Mouse (Mus musculus) MEL (cell line): ENCODE results near the gene Thbs4. TPM values are rescaled to one million over a fixed set of nuclear protein-coding genes. Genes with fewer than 3 reads are reported as not detected.
A peak's percentile ranks its signal among the peaks of the same experiment; 100 is the strongest.

Source experiments
- DNase-seq: peaks from one replicate; pipeline ENCODE4 v3.0.0; 2011; ENCODE audit warnings: low read depth, low spot score
- H3K27ac ChIP-seq: 2 replicates; pipeline ENCODE4 v1.5.1; 2012; ENCODE audit warnings: low read depth, mild to moderate bottlenecking, control low read depth, low read length, moderate library complexity; ENCODE audit not compliant: control insufficient read depth
- H3K27me3 ChIP-seq, 2 experiments: fragments of 150-350 bp in 1 of 2; sonication (generic) in 1 of 2; 2 replicates each; pipeline ENCODE4 v1.6.1; 2012; ENCODE audit warnings: low read length in 2 of 2, mild to moderate bottlenecking in 2 of 2, improper control_type of control experiment in 1 of 2, moderate library complexity in 1 of 2; ENCODE audit not compliant: insufficient read depth in 2 of 2, control insufficient read depth in 1 of 2
- H3K36me3 ChIP-seq, 2 experiments: 2 replicates each; pipeline ENCODE4 v1.6.1; 2012 to 2014; ENCODE audit warnings: low read length in 2 of 2, improper control_type of control experiment in 1 of 2, inconsistent platforms in 1 of 2, mild to moderate bottlenecking in 1 of 2; ENCODE audit not compliant: insufficient read depth in 2 of 2, control insufficient read depth in 1 of 2
- H3K4me1 ChIP-seq, 2 experiments: fragments of 150-350 bp in 1 of 2; sonication (generic) in 1 of 2; 2 replicates each; pipeline ENCODE4 v1.6.1; 2012; ENCODE audit warnings: low read length in 2 of 2, improper control_type of control experiment in 1 of 2, mild to moderate bottlenecking in 1 of 2; ENCODE audit not compliant: insufficient read depth in 2 of 2, control insufficient read depth in 1 of 2
- H3K4me3 ChIP-seq, 2 experiments: fragments of 150-350 bp in 1 of 2; sonication (generic) in 1 of 2; 2 replicates each; pipeline ENCODE4 v1.5.1; 2012; ENCODE audit warnings: low read depth in 2 of 2, low read length in 2 of 2, mild to moderate bottlenecking in 2 of 2, moderate library complexity in 2 of 2, control low read depth in 1 of 2, improper control_type of control experiment in 1 of 2; ENCODE audit not compliant: control insufficient read depth in 1 of 2, insufficient read depth in 1 of 2
- H3K79me2 ChIP-seq: 2 replicates; pipeline ENCODE4 v1.6.1; 2012; ENCODE audit warnings: mild to moderate bottlenecking, low read length, moderate library complexity; ENCODE audit not compliant: control insufficient read depth, poor library complexity, insufficient read depth
- H3K9ac ChIP-seq: 2 replicates; pipeline ENCODE4 v1.6.1; 2012; ENCODE audit warnings: low read depth, mild to moderate bottlenecking, control low read depth, low read length, moderate library complexity; ENCODE audit not compliant: control insufficient read depth, poor library complexity, severe bottlenecking
- H3K9me3 ChIP-seq: fragments of 150-350 bp; sonication (generic); replicated peaks from 2 replicates; pipeline ENCODE4 v1.6.1; 2012; ENCODE audit warnings: mild to moderate bottlenecking, low read length, improper control_type of control experiment, moderate library complexity; ENCODE audit not compliant: insufficient read depth
- CHD1 ChIP-seq: IDR thresholded peaks from 2 replicates; pipeline ENCODE4 v1.6.1; 2012; ENCODE audit warnings: low read depth, mild to moderate bottlenecking, inconsistent platforms, low read length, improper control_type of control experiment
- CHD2 ChIP-seq: IDR thresholded peaks from 2 replicates; pipeline ENCODE4 v1.6.1; 2011; ENCODE audit warnings: low read length, improper control_type of control experiment
- CTCF ChIP-seq, 3 experiments: IDR thresholded peaks in 2 of 3; conservative IDR thresholded peaks in 1 of 3; 2 replicates each; pipeline ENCODE4 v1.5.1; 2011 to 2012; ENCODE audit warnings: low read length in 3 of 3, low read depth in 2 of 3, mild to moderate bottlenecking in 2 of 3, improper control_type of control experiment in 1 of 3, inconsistent platforms in 1 of 3, mixed read lengths in 1 of 3, moderate library complexity in 1 of 3; ENCODE audit not compliant: control insufficient read depth in 1 of 3, insufficient read depth in 1 of 3, poor library complexity in 1 of 3, severe bottlenecking in 1 of 3
- E2F4 ChIP-seq: IDR thresholded peaks from 2 replicates; pipeline ENCODE4 v1.6.1; 2011; ENCODE audit warnings: low read depth, low read length, improper control_type of control experiment, borderline replicate concordance
- ELF1 ChIP-seq: IDR thresholded peaks from 2 replicates; pipeline ENCODE4 v1.6.1; 2014; ENCODE audit warnings: low read depth, mild to moderate bottlenecking, inconsistent platforms, low read length, improper control_type of control experiment, moderate library complexity
- EP300 ChIP-seq, 2 experiments: IDR thresholded peaks; 2 replicates each; pipeline ENCODE4 v1.6.1; 2011; ENCODE audit warnings: improper control_type of control experiment in 2 of 2, low read length in 2 of 2, low read depth in 1 of 2, mild to moderate bottlenecking in 1 of 2
- GABPA ChIP-seq: IDR thresholded peaks from 2 replicates; pipeline ENCODE4 v1.6.1; 2012; ENCODE audit warnings: low read depth, mild to moderate bottlenecking, inconsistent platforms, low read length, improper control_type of control experiment, moderate library complexity
- GATA1 ChIP-seq: IDR thresholded peaks from 2 replicates; pipeline ENCODE4 v1.6.1; 2011; ENCODE audit warnings: low read depth, low read length, improper control_type of control experiment
- JUND ChIP-seq: IDR thresholded peaks from 2 replicates; pipeline ENCODE4 v1.6.1; 2011; ENCODE audit warnings: low read depth, mild to moderate bottlenecking, improper control_type of control experiment, low read length
- KAT2A ChIP-seq: conservative IDR thresholded peaks from 2 replicates; pipeline ENCODE4 v1.6.1; 2012; ENCODE audit warnings: low read depth, low read length, improper control_type of control experiment, inconsistent platforms
- MAX ChIP-seq: IDR thresholded peaks from 2 replicates; pipeline ENCODE4 v1.6.1; 2011; ENCODE audit warnings: low read length, improper control_type of control experiment
- MAZ ChIP-seq: IDR thresholded peaks from 2 replicates; pipeline ENCODE4 v1.6.1; 2012; ENCODE audit warnings: low read depth, mild to moderate bottlenecking, inconsistent platforms, low read length, improper control_type of control experiment
- MXI1 ChIP-seq: IDR thresholded peaks from 2 replicates; pipeline ENCODE4 v1.6.1; 2011; ENCODE audit warnings: mild to moderate bottlenecking, low read depth, low read length, improper control_type of control experiment
- MYB ChIP-seq: IDR thresholded peaks from 2 replicates; pipeline ENCODE4 v1.6.1; 2011; ENCODE audit warnings: mild to moderate bottlenecking, low read depth, low read length, improper control_type of control experiment
- MYC ChIP-seq: IDR thresholded peaks from 2 replicates; pipeline ENCODE4 v1.6.1; 2011; ENCODE audit warnings: low read depth, mild to moderate bottlenecking, low read length, improper control_type of control experiment, moderate library complexity
- NELFE ChIP-seq: IDR thresholded peaks from 2 replicates; pipeline ENCODE4 v1.6.1; 2011; ENCODE audit warnings: low read depth, low read length, improper control_type of control experiment
- RAD21 ChIP-seq: IDR thresholded peaks from 2 replicates; pipeline ENCODE4 v1.6.1; 2011; ENCODE audit warnings: mild to moderate bottlenecking, low read depth, low read length, improper control_type of control experiment
- SIN3A ChIP-seq: IDR thresholded peaks from 2 replicates; pipeline ENCODE4 v1.6.1; 2012; ENCODE audit warnings: low read length, improper control_type of control experiment, inconsistent platforms
- SMC3 ChIP-seq: IDR thresholded peaks from 2 replicates; pipeline ENCODE4 v1.6.1; 2011; ENCODE audit warnings: low read depth, low read length, improper control_type of control experiment
- TAL1 ChIP-seq: IDR thresholded peaks from 2 replicates; pipeline ENCODE4 v1.6.1; 2012; ENCODE audit warnings: mild to moderate bottlenecking, inconsistent platforms, low read length, moderate library complexity, mixed read lengths
- TBP ChIP-seq: IDR thresholded peaks from 2 replicates; pipeline ENCODE4 v1.8.0; 2011; ENCODE audit warnings: low read depth, low read length, improper control_type of control experiment
- TCF12 ChIP-seq: IDR thresholded peaks from 2 replicates; pipeline ENCODE4 v1.6.1; 2014; ENCODE audit warnings: low read depth, mild to moderate bottlenecking, inconsistent platforms, low read length, improper control_type of control experiment, moderate library complexity
- USF1 ChIP-seq: IDR thresholded peaks from 2 replicates; pipeline ENCODE4 v1.6.1; 2014; ENCODE audit warnings: low read depth, mild to moderate bottlenecking, inconsistent platforms, low read length, improper control_type of control experiment, moderate library complexity
- USF2 ChIP-seq, 2 experiments: IDR thresholded peaks; 2 replicates each; pipeline ENCODE4 v1.6.1; 2011 to 2012; ENCODE audit warnings: improper control_type of control experiment in 2 of 2, low read length in 2 of 2, borderline replicate concordance in 1 of 2, inconsistent platforms in 1 of 2, low read depth in 1 of 2, mild to moderate bottlenecking in 1 of 2; ENCODE audit not compliant: insufficient read depth in 1 of 2
- ZC3H11A ChIP-seq: IDR thresholded peaks from 2 replicates; pipeline ENCODE4 v1.6.1; 2012; ENCODE audit warnings: low read depth, mild to moderate bottlenecking, inconsistent platforms, low read length, improper control_type of control experiment
- ZMIZ1 ChIP-seq: IDR thresholded peaks from 2 replicates; pipeline ENCODE4 v1.6.1; 2012; ENCODE audit warnings: low read depth, mild to moderate bottlenecking, inconsistent platforms, low read length, improper control_type of control experiment, moderate library complexity
- polyA plus RNA-seq, 2 experiments: library from polyadenylated mRNA; stranded (reverse) in 1 of 2; unstranded in 1 of 2; fragments of >175 nt in 1 of 2; fragments of >200 nt in 1 of 2; gene quantifications; 2 replicates each; pipeline versions ENCODE4 v1.2.1 to v1.2.4; 2012; ENCODE audit warnings: low replicate concordance in 2 of 2, low read depth in 1 of 2; ENCODE audit not compliant: insufficient read length in 2 of 2, insufficient read depth in 1 of 2, missing spikeins in 1 of 2
- total RNA-seq: library from RNA; depleted of rRNA; stranded (reverse); fragments of 300-350 nt; gene quantifications from 2 replicates; pipeline ENCODE4 v1.2.3, GENCODE M21; 2012

The Thbs4 gene
- total and polyA plus RNA-seq, 3 experiments = not detected

GRCm38 (mm10) chr13:92751726-92752565 is 42.7 kb downstream of the Thbs4 start (continued):
- TF ChIP-seq USF2 (IDR thresholded peaks at IDR 0.05; ENCODE audit: borderline replicate concordance in 1 of 2, insufficient read depth in 1 of 2, low read depth in 1 of 2, low read length in 2 of 2) = no peak
- no peak for TF ChIP-seq CHD1
- TF ChIP-seq JUND = no peak
- no peak for TF ChIP-seq MAZ
- TF ChIP-seq TBP = no peak
- TF ChIP-seq USF1 = no peak
- no peak for TF ChIP-seq TCF12
- no peak for TF ChIP-seq TAL1
- TF ChIP-seq MXI1 = no peak; the same call in 1 of the 2 replicates
- no peak for TF ChIP-seq CHD2
- TF ChIP-seq MAX = peak; percentile 59
- TF ChIP-seq MYC = peak; percentile 85
- no peak for TF ChIP-seq GABPA
- no peak for TF ChIP-seq EP300 (IDR thresholded peaks at IDR 0.05; ENCODE audit: low read depth in 1 of 2, low read length in 2 of 2)
- no peak for TF ChIP-seq KAT2A
- 0 out of 2 replicates have a peak, but pooled peaks have one; percentile 34 for TF ChIP-seq SIN3A
- TF ChIP-seq SMC3 = peak; percentile 74
- no peak for TF ChIP-seq ELF1
- no peak for TF ChIP-seq ZMIZ1
- TF ChIP-seq E2F4 = no peak
- no peak for TF ChIP-seq GATA1
- TF ChIP-seq, all 39 proteins: peak for 8

- peak overlapping the region; percentile 27 for H3K9ac ChIP-seq
- H3K4me3 ChIP-seq = peak overlapping the region; percentile 43 to 44
- H3K4me1 ChIP-seq = no peaks in the 10 kb centered on the region
- TF ChIP-seq SIN3A (0 out of 2 replicates have a peak, but pooled peaks have one; percentile 22), RAD21 (peak; percentile 87), ZMIZ1 (no peak), MXI1 (0 out of 2 replicates have a peak, but pooled peaks have one; percentile 23), CTCF (IDR thresholded peaks at IDR 0.05 in 2 of 3, conservative IDR thresholded peaks at IDR 0.05 in 1 of 3; ENCODE audit: control insufficient read depth in 1 of 3, insufficient read depth in 1 of 3, low read depth in 2 of 3, low read length in 3 of 3, poor library complexity in 1 of 3, severe bottlenecking in 1 of 3) (peak; percentile 64 to 92 (median 77)), NELFE (no peak), ZC3H11A (peak; percentile 65), SMC3 (peak; percentile 84), MYB (no peak)
- peak; percentile 93 for DNase-seq
- H3K36me3 ChIP-seq = no peaks in the 10 kb centered on the region
- H3K27me3 ChIP-seq = no peaks in the 10 kb centered on the region
- H3K79me2 ChIP-seq = no peaks in the 10 kb centered on the region
- H3K27ac ChIP-seq = no peak overlapping the region
- H3K9me3 ChIP-seq = no peaks in the 10 kb centered on the region
These were observed 43.6 kb downstream of the Thbs4 start for GRCm38 (mm10) chr13:92750976-92751518.
